Mouse (Mus musculus): ENCODE results near the gene Atp6v1g2.

- TF ChIP-seq CTCF (IDR thresholded peaks at IDR 0.05; ENCODE audit: extremely low read depth, insufficient read depth, insufficient read length, insufficient replicate concordance) (no peak), POLR2A (IDR thresholded peaks at IDR 0.05; ENCODE audit: low read depth, low read length) (no peak)
Measured at GRCm38 (mm10) chr17:35255704-35256103, 22.2 kb downstream of the Atp6v1g2 start.

All from spleen, adult 2 months (tissue).